Mouse (Mus musculus): Measurements from ENCODE around the gene C1galt1c1.

DNA sequence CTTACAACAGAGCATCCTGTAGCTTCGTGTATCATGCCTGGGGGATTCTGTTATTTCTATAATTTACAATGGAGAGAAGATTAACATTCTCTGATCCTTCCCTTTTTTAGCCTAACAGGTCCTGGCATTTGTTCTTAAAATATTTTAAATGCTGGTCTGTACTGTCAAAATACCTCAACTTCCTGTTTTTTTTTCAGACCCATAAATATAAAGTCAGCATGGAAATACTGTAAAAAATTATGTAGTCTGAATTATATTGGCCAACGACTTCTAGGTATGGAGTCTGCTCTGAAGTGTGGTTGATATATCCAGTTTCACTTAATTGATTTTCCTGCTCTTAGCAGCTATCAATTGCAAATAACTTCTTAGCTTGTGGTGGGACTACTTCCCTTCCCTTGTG lies 47.1 kb upstream of the C1galt1c1 start:
- no peak for TF ChIP-seq POLR2A (IDR thresholded peaks at IDR 0.05; ENCODE audit: extremely low read depth, insufficient read depth, low read length)
- no peak for TF ChIP-seq CTCF (IDR thresholded peaks at IDR 0.05; ENCODE audit: low read depth, low read length)
